Mouse (Mus musculus) lung, postnatal 0 days (tissue): ENCODE data around the gene Avl9.

Experiments
- CTCF ChIP-seq: IDR thresholded peaks from 2 replicates; pipeline ENCODE4 v1.5.1; 2016; ENCODE audit warnings: antibody characterized with exemption, mild to moderate bottlenecking
- EP300 ChIP-seq: IDR thresholded peaks from 2 replicates; pipeline ENCODE4 v1.6.1; 2016; ENCODE audit warnings: antibody characterized with exemption, mild to moderate bottlenecking, control low read depth

DNA sequence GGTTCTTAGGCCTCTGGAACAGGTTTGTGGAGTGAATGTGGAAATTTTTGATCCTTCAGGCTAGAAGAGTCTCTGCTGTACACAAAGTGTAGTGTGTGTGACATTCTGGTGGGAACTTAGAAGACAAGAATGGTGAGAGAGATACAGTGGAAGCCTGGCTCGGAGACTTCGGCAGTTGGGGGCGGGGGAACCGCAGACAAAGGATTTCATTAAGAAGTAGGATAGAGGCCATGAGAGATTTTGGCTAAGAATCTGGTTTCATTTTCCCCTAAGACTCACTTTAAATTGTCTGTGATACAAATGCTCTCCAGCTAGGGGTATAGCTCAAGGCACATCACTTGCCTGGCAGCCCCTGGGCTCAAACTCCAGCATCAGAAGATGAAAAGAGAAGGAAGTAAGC, 90.3 kb downstream of the Avl9 start:
- TF ChIP-seq CTCF = no peak
- no peak for TF ChIP-seq EP300
